Mouse (Mus musculus) brown adipose tissue, adult 24 weeks (tissue): ENCODE measurements around the gene St6galnac3. TPM values are rescaled to one million over a fixed set of nuclear protein-coding genes. Genes with fewer than 3 reads are reported as not detected.

ENCODE experiments used
- H3K27ac ChIP-seq: fragments of 200-500 bp; replicated peaks from 2 replicates; pipeline ENCODE4 v1.5.1; 2012; ENCODE audit warnings: low read depth, mild to moderate bottlenecking, low read length
- H3K4me1 ChIP-seq: fragments of 200-500 bp; 2 replicates; pipeline ENCODE4 v1.6.1; 2012; ENCODE audit warnings: low read length, mixed read lengths; ENCODE audit not compliant: control insufficient read depth, insufficient read depth, insufficient read length
- H3K4me3 ChIP-seq: fragments of 200-500 bp; 2 replicates; pipeline ENCODE4 v1.5.1; 2012; ENCODE audit warnings: low read depth, mild to moderate bottlenecking, low read length, moderate library complexity; ENCODE audit not compliant: insufficient read depth
- polyA plus RNA-seq: library from polyadenylated mRNA; stranded (reverse); fragments of >200 nt; gene quantifications from 2 replicates; pipeline ENCODE4 v1.2.4, GENCODE M21; 2012; ENCODE audit not compliant: missing spikeins, insufficient read depth, insufficient read length

St6galnac3 gene
- polyA plus RNA-seq, 1 experiment, result 4.4 TPM

GRCm38 (mm10) chr3:153631988-153632672 lies 92.8 kb downstream of the St6galnac3 start:
- Histone ChIP-seq H3K27ac (no peak overlapping the region), H3K4me3 (no peak overlapping the region)

GRCm38 (mm10) chr3:153626237-153626636 lies 98.7 kb downstream of the St6galnac3 start:
- no peak overlapping the region for H3K4me3 ChIP-seq
- no peaks in the 10 kb centered on the region for H3K4me1 ChIP-seq
- no peak overlapping the region for H3K27ac ChIP-seq

More at GRCm38 (mm10) chr3:153631988-153632672, 92.8 kb downstream of the St6galnac3 start:
- H3K4me1 ChIP-seq, result peaks cover 2% of the 10 kb centered on the region; the same call in 1 of the 2 replicates

GRCm38 (mm10) chr3:153618976-153619375 lies 106.0 kb downstream of the St6galnac3 start:
- Histone ChIP-seq H3K4me1 (no peaks in the 10 kb centered on the region), H3K4me3 (no peak overlapping the region), H3K27ac (no peak overlapping the region)

- H3K4me3 ChIP-seq, result no peak overlapping the region
- H3K4me1 ChIP-seq, result no peaks in the 10 kb centered on the region
- H3K27ac ChIP-seq, result no peak overlapping the region
Measured at GRCm38 (mm10) chr3:153616849-153617248, 108.1 kb downstream of the St6galnac3 start.

GRCm38 (mm10) chr3:153610239-153610638 lies 114.7 kb downstream of the St6galnac3 start:
- Histone ChIP-seq H3K27ac (no peak overlapping the region), H3K4me3 (no peak overlapping the region), H3K4me1 (no peaks in the 10 kb centered on the region)

- H3K4me3 ChIP-seq, result no peak overlapping the region
- H3K27ac ChIP-seq, result no peak overlapping the region
- no peaks in the 10 kb centered on the region for H3K4me1 ChIP-seq
Measured at GRCm38 (mm10) chr3:153606331-153606730, 118.6 kb downstream of the St6galnac3 start.

DNA sequence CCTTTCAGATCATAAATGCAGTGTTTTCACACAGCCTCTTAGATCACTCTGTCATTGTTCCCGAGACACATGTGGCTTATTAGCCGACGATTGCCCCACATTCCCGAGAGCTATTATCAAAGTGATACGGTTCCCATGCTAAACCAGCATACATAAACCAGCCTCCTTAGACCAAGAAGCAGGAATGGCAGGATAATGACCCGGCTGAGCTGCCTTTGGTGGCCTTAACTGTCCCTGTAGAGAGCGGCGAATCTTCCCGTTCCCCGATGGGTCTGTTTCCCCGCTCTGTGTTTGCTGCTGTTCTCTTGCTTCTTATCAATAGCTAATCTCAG lies 119.2 kb downstream of the St6galnac3 start:
- no peak overlapping the region for H3K27ac ChIP-seq
- no peaks in the 10 kb centered on the region for H3K4me1 ChIP-seq
- H3K4me3 ChIP-seq, result no peak overlapping the region

DNA sequence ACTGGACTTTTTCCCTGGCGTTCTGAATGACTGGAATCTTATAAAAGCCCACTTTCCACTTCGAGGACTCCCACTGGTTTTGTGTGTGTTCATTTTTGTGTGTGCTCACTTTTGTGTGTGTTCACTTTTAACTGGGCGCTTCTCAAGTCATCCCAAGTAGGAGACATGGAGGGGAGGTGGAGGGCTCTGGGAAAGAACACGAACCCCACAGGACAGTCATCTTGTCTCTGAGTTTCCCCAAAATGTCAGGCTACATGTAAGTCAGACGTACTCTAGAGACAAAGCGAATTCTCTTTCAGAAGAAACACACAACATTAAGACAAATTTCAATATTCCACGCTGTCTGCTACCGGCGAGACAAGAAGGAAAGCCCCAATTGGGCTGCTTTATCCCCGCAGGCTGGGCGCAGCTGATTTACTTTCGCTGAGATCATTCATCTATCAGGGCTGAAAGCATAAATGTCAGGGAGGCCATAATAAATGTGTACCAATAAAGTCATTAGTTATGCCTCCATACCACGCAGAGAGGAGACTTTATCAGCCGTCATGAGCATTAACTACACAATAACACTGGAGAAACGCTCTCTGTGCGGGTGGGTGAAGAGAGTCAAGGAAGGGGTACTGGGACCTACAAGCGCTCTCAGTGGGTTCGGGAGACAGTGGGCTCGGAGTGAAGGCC lies 119.7 kb downstream of the St6galnac3 start:
- H3K27ac ChIP-seq, result no peak overlapping the region
- no peak overlapping the region for H3K4me3 ChIP-seq
- H3K4me1 ChIP-seq, result no peaks in the 10 kb centered on the region

GRCm38 (mm10) chr3:153599179-153599578 lies 125.8 kb downstream of the St6galnac3 start:
- Histone ChIP-seq H3K4me1 (no peaks in the 10 kb centered on the region), H3K4me3 (no peak overlapping the region), H3K27ac (no peak overlapping the region)

- H3K4me3 ChIP-seq, result no peak overlapping the region
- H3K27ac ChIP-seq, result no peak overlapping the region
- no peaks in the 10 kb centered on the region for H3K4me1 ChIP-seq
Measured at GRCm38 (mm10) chr3:153598631-153599030, 126.3 kb downstream of the St6galnac3 start.

DNA sequence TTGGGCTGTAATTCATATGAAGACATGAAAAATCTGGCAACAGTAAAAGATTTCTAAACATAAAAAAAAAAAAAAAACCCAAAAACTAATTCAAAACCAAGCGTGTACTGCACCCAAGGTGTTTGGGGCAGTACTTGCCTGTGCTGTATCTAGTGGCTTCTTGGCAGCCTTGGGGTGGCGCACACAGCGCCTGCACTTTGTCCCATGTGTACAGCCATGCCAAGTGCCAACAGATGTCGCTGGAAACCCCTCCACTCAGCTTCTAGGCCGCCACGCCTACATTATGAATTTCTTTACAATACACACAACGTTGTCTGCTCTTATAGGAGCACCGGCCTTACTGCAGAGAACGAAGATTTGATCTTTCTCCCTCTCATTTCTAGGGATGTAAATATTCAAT lies 130.4 kb downstream of the St6galnac3 start:
- Histone ChIP-seq H3K4me3 (no peak overlapping the region), H3K4me1 (no peaks in the 10 kb centered on the region), H3K27ac (no peak overlapping the region)

DNA sequence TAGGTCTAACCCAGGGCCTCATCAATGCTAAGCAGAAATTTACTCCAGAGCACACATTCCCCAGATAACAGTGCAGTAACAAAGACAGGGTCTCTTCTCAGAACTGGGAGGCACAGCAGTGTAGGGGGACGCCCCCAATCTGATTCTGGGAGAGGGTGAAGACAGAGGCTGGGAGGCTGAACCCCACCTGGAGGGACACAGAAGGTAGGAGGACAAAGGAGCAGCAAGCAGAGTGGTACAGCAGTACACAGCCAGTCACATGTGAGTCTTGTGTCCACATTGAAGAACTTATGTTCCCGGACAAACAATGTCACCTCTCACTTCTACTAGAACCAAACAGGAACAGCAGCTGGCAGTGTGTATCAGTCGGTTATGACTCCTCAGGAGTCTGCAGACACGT lies 131.0 kb downstream of the St6galnac3 start:
- Histone ChIP-seq H3K4me3 (no peak overlapping the region), H3K4me1 (no peaks in the 10 kb centered on the region), H3K27ac (no peak overlapping the region)

DNA sequence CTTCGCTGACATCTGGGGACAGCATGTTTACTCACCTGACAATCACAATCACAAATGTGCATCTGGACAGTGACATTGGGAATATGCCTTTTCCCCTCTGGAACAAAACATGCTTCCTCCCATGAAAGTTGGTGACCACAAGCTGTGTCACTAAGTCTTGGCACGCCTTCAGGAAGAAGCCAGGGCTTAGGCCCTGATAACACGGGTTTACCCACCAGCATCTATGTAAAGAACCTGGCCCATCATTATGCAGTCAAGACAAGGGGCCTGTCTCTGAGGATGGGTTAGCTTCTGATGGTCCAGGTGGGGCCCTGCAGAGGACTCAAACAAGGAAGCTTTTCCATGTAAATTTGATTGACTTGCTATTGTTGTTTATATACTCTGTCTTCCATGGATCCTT lies 131.9 kb downstream of the St6galnac3 start:
- no peak overlapping the region for H3K4me3 ChIP-seq
- H3K27ac ChIP-seq, result no peak overlapping the region
- no peaks in the 10 kb centered on the region for H3K4me1 ChIP-seq

DNA sequence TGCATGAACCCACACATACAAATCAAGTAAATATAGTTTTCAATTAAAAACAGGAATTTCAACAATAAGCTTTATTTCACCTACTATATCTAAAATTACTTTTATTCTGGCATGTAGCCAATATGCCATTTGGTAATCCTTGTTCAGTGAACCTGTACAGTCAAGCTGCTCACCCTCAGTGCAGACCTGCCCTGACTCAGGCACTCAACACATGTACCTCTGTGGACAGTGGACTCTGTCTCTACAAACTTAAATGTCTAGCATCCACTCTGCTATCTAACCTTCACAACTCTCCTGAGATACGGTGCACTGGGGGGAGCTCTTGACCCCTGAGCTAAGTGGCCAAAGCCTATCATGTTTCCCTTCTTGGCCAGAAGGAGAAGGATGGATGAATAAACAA lies 137.4 kb downstream of the St6galnac3 start:
- Histone ChIP-seq H3K4me3 (no peak overlapping the region), H3K4me1 (0 out of 2 replicates have a peak, but pooled peaks cover 2% of the 10 kb centered on the region), H3K27ac (no peak overlapping the region)

DNA sequence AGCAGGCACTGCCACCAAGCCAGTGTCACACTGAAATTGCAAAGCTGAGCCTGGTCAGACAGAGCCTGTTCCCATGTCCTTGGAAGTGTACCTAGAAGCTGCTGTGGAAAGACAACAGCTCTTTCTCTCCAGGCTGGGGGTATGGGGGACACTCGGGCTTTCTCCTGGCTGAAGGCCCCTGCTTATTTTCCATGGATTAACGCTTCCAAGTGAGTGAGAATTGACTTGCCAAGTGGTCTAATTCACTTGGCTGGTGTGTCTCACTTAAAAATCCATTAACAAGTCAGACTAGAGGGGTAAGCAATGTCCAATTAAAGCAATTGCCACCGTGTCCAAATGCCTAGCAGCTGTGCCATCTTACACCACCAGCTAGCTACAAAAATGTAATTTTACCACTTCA lies 140.1 kb downstream of the St6galnac3 start:
- H3K4me3 ChIP-seq, result no peak overlapping the region
- H3K4me1 ChIP-seq, result peaks cover 7% of the 10 kb centered on the region; the same call in 1 of the 2 replicates
- H3K27ac ChIP-seq, result no peak overlapping the region

- H3K27ac ChIP-seq, result no peak overlapping the region
- H3K4me3 ChIP-seq, result no peak overlapping the region
- H3K4me1 ChIP-seq, result peaks cover 7% of the 10 kb centered on the region; the same call in 1 of the 2 replicates
Measured at GRCm38 (mm10) chr3:153582065-153582464, 142.9 kb downstream of the St6galnac3 start.
